Mouse (Mus musculus) spleen, adult 18-20 months (tissue): ENCODE measurements at regions not wholly inside any gene's neighbourhood (a gene's known extent, or its start where the extent isn't known, plus 50 kb on each side); places are given as distances from the start of the nearest gene placed in this dataset.

Experiments
- DNase-seq, 2 experiments: peaks; one replicate each; pipeline ENCODE4 v3.0.0; 2022; ENCODE audit warnings: mixed read lengths in 2 of 2

DNA sequence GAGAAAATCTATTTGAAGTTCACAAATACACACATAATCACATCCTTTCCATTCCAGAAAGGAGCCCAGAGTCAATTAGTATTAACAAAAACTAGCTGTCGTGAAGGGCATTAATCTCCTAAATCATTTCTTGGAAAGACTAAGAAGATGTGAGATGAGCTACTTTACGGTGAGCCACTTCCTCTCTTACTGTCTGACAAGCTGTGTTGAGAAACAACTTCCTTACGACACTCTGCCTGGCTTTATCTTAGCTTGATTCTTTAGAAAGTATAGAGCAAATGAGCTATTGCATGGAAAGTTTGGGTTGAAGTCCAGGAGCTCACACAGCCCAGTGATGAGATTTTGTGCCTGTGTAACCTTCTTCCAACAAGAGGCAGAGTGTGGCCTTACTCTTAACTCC, 85.2 kb upstream of the Tmem150c start:
- no peak for DNase-seq

DNA sequence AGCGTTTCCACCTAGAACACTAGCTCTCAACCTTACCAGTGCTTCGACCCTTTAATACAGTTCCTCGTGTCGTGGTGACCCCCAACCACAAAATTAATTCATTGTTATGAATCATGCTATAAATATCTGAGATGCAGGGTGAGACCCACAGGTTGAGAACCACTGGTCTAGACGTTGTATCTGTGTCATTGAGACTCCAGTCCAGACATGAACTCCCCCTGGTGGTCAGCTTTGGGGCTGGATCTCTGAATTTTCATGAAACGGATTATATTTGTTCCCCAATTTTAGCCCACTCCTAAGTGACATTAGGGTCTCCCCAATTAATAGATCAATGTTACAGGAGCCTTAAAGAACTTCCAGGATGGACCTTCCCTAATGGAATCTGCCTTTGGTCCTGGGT, 81.3 kb upstream of the Tmem150c start:
- DNase-seq: peak in 1 of 2 experiments; percentile 42

DNA sequence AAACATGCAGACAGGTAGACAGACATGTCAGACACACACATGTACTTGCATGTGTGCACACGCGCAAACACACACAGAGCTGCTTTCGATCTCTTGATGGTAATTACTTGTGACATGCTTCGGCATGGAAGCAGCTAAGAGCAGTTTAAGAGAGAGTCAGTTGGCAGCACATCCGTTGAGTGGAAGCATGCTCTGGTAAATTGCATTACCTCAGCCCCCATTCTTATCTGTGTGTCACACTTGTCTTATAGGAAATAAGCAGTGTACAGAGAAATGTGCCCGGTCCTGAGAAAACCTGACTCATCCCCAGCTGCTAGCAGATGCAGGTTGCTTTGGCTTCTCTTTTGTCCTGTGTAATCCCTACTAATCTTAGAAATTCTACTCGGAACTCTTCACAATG, 80.0 kb upstream of the Tmem150c start:
- DNase-seq: no peak

DNA sequence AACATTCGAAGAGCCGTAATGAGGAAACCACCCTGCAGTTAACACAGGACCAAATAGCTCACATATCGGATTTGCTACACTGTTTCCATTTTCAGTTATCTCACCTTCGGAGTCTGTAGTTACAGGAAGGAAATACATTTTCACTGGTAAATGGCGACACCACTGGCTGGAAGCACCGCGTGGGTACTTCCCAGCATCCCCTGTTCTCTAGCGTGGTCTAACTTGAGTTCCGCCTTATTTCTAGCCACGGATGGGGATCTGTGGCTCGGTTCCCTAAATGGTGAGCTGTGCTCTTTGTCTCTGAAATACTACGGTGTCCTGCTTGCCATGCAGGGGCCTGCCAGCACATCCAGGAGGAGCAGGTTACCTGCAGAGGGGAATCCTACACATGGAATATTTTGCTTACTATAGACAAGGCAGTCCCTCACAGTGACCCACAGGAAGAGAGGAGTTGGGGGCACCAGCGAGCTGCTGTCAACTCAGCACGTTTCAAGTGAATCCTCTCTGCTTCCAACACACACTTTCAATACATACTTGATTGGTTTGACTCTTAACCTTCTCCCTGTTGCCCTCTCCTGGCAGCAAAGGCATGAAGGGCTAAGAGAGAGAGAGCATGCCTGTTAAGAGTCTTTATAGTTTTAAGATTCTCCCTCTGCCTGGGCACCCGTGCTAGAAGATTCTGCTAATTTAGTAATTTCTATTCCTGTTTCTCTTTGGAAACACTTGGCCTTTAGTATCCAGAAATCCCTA, 78.9 kb upstream of the Tmem150c start:
- DNase-seq: no peak

DNA sequence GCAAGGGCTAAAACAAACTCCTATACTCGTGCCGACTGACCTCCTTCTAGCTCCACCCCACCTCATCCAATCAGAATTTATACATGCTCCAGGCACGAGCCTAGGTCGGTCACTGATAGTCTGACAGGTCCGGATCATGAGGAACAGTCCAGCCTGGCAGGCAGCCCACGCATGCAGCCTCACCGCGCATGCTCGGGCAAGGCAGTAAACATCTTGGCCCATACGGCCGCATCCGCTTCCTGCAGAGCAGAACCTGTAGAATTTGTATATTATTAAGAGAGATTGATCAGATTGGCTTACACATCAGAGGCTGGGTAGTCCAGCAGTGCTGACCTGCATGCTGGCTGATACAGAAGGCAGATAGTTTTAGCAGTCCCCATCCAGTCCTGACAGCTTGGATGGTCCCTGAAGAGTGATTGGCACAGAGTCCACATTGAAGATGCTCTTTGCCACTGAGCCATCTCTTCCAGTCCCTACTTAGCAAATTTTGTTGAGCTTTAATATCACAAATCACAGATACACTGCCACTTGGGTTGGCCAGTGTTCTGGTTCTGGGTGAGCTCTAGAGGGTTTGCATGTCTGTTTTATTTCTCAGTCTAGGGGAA, 78.2 kb upstream of the Tmem150c start:
- no peak for DNase-seq

DNA sequence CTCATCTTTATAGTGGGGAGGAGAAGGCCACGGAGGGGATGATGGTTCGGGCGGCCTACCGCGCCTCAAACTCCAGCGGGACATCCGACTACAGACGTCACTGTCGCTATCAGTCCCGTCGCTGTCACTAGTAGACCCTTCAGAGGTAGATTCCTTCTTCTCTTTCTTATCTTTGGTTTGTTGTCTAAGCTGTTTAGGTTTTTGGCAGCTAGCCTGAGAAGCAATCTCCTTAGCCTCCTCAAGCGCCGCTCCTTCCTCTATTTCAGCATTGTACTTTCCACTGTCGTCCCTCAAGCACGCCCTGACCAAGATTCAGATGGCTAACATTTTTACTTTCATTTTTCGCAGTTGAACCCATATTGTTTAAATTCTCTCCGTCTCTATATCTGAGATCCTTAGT, 76.7 kb upstream of the Tmem150c start:
- DNase-seq: no peak

DNA sequence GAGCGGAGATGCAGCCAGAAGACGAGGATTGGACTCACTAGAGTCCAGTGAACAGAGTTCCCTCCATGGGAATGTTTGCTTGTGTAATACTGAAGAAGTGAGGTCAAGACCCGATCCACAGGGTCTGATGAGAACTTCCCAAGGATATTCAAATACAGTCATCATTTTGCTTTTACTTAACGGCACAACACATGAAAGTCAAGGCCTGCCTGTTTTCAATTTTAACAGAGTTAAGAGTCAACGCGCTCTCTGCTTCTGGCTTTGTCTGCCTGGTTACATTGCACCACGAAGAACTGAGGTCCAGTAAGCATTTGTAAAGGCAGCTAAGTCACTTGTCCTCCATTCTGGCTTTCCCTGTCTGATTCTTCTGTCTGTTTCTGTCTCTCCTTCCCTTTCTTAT, 72.5 kb upstream of the Tmem150c start:
- DNase-seq: no peak

DNA sequence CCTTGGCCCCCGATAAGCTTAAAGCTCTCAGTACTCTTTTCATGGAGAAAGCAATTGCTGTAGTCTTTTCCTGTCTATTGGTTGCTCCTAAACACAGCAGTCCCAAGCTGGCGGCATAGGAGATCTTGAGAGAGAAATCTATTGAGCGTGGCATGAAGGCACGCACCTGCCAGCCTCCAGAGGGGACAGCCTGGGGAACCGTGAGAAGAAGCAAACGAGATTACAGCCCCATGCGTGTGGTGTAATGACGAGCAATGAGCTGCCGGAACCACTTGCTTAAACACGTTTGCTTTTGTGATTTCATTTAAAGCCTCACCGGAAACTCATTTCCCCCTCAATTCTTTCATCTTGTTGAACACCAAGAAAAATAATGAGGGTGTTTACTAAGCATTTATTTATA, 72.0 kb upstream of the Tmem150c start:
- DNase-seq: no peak

DNA sequence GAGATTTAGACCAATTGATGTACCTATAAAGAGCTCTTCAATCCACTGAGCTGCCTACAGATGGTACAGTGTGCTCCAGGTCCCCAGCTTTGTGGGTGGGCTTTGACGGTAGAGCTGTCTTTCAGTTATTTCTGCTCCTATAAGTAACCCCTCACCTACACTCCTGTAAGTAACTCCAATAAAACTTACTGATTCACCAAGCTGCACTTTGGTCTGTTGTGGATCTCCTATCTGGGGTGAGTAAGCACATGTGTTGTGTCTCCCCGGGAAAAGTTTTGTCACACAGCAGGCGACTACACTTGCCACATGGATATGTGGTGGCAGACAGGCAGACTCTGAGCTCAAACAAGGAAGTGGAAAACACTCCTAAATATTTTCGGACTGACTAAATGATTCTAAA, 70.4 kb upstream of the Tmem150c start:
- no peak for DNase-seq

DNA sequence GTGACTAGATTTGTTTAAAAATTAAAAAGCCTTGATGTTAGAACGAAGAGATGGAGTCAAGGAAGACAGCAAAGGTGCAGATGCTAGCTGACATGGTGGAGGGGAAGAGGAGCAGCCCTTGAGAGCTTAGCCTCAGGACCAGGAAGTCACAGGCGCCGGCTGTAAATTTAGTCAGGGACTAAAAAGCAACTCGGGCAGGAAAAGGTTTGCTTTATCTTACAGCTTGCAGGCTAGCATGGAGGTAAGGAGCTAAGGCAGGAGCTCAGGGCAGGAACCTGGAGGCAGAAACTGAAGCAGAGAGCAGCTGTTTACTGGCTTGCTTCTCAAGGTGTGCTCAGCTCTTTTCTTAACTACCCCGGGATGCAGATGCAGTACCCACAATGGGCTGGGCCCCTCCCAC, 68.3 kb upstream of the Tmem150c start:
- DNase-seq: no peak

DNA sequence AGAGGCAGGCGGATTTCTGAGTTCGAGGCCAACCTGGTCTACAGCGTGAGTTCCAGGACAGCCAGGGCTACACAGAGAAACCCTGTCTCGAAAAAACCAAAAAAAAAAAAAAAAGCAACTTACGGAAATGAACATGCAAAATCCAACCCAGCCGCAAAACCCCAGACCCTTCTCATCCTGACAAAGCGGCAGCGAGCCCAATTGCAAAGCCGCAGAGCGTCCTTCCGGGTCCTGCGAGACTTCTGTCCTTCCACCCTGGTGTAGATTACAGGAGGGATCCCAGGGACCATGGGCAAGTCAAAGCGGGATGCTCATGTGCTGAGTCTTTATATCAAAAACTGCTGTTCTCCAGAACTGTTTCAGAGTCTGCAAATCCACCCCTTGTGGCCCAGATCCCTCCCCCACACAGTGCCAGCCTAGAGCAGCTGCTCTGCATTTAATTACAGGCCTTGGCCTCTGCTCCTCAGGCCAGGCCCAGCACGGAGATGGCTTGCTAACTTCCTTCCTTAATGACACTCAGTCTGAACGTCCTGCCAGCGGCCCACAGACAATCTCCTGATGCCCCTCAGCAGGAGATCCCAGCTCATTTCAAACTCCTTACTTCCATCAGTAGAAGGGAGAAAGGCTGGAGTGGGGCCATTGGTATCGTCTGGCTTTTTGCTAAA, 67.1 kb upstream of the Tmem150c start:
- no peak for DNase-seq

DNA sequence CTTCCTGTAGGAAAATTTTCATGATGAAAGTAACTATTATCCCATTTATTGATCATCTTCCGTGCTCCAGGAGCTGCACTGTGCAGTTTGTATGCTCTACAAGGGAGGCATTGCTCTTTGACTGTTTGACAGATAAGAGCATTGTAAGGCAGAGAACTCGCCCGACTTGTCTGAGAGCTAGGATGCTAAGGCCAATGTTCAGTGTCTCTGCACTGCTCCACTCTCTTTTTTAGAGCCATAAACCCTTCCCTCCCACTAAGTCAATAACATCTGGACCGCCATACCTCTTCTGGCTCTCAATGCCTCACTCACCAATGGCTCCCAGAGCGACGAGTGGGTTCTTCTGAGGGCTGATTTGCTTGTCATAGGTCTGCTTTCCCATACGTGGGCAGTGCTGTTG, 65.9 kb upstream of the Tmem150c start:
- DNase-seq: no peak

DNA sequence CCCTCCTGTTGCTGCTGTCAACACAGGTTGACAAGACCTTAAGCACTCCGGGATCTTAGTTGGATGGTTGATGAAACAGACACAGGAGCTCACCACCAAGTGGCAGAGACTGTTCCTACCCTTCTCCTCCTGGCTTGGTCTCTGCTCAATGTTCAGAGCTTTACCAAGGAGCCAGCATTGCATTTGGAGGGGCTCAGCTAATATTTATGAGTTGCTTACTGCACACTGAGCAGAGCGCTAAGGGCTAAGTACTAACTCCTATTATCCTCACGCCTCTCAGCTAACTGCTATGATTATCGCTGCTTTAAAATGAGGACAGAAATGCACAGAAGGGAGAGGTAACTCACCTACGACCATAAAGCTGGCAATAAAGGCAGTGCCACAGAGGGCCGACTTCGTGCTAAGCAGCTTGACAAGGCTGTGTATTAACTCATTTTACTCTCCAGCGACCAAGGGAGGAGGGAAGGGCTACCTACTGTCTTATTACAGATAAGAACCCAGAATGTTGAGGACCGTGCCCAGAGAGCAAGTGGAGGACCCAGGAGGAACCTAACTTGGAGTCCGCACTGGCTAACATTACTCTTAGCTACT, 65.3 kb upstream of the Tmem150c start:
- no peak for DNase-seq

DNA sequence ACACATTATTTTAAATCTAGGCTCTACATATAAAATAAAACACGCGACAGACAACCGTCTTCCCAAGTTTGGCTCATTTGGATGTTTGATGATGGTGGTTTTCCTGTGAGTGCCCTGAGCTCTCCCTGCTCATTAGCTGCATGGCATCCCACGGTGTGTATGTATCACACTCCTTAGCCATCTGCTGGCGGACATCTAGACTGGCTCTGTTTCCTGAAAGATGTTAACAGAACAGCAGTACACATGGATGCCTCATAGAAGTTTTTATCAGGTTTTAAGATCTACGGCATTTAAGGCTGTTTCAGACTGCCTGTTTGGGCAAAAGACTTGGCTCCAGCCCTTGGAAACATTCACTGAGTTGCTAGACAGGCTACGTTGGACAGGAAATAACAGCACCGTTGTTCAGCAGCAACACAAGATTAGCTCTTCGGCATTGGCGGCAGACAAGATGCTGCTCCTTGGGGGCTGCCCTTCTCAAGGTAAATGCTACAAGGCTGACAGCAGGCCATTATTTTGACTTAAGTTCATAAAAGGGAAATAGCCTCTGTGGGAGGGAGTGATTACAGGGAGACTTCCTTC, 61.5 kb upstream of the Tmem150c start:
- no peak for DNase-seq

DNA sequence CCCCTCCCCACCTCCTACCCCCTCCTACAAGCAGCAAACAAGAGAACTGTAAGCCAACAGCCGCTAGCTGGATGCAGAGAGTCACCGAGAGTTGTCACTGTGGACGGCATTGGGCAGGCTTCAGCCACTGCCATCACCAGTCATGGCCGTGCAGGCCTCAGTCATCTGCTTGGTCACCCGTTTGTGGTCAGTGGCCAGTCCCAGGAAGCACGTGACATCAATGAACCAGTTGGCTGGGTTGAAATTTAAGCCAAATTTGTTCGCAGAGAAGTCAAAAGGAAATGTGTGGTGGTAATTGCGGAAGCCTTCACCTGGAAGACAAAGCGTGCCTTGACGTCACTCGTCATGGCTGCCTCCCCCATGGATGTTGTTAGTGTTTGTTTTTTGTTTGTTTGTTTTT, 60.7 kb upstream of the Tmem150c start:
- DNase-seq: no peak

DNA sequence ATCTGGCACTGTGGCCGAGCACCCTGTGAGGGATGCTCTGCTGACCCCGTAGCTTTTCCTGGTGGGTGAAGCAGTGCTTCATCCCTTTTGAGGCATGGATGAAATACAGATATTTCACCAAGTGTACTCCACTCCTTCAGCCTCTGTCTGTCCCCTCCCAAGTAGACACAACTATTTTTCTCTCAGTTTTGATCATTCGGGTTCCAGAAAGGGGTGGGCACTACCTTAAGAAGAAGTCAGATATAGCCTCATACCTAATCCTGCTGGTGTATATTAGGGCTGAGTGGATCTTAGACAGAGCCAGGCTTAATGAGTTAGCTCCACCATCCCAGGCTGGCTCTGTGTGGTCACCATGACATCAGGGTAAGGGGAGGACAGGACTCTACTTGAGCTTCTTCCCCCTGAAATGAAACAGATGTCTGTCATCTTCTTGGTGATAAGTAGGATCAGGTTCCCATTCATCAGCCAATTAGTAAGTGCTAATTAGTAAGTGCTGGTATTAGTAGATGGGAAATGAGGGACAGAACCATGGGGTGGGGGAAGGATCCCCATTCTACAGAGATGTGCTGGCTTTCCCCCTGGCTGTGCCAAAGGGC, 58.7 kb upstream of the Tmem150c start:
- DNase-seq: no peak

DNA sequence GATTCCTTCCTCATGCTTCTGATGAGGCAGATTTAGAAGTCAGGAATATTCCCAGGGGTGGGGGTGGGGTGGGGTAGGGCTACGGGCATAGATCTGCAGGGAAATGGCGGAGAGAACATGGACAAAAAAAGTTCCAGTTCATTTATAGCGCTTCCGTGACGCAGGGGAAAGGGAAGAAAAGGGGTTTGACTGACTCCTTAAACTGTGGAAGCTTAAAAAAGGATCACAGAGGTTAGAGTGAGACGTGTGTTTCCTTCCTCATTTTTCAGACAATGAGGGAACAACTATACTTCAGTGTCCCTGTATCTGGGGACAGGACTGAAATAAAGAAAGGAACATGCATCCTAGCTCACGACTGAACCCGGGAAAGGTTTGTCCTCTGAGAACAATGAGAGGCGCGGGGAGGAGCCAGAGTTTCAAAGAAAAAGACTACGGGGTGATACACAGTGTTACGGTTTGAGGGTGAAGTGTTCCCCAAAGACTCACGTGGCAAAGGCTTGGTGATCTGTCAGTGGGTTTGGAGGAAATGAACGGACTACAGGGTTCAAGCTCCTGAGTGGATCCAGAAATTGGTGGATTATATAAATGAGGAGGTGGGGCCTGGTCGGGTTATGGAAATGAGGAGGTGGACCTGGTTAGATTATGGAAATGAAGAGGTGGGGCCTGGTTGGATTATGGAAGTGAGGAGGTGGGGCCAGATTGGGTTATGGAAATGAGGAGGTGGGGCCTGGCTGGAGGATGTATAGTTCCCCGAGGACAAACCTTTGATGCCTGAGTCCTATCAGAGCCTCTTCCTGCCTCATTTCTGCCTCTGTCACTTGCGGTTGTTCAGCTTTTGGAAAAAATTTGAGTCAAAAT, 57.8 kb upstream of the Tmem150c start:
- DNase-seq: no peak

DNA sequence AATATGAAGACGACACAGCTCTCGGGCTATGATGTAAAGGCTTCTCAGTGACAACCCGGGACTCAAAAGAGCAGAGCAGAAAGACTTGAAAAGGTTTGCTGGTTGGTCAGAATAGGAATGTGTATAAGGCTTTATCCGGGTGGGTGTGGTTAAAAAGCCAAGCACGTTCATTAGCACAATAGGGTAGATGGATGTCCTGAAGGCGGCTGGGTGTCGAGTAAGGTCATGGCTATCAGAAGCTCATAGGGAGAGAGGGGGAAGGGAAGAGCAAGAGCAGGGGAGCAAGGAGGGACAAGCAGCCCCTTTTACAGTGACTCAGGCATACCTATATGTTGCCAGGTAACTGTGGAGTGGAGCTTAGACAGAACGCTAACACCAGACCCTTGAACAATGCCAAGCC, 54.3 kb upstream of the Tmem150c start:
- no peak for DNase-seq

DNA sequence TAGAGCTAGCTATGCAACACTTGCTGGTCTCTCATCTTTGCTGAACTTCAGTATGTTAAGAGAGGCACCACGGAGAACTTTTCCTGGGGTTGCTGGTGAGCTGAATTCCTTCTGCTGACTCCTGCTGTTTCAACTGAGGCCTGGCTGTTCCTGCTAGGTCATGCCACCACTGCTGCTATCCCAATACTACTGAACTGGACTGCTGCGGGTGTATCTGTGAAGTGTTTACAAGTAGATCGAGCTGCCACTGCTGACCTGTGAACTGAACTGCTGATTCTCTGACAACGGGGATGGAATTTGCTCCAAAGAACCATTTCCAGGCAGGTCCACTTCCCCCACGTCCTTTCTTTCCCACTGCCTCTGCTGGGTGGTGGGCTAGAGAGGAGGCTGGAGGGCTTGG, 51.1 kb upstream of the Tmem150c start:
- DNase-seq: no peak
